Mouse (Mus musculus) cerebellum, adult 18-20 months (tissue): ENCODE data around the gene Slc26a8.
"Not testable (repeated sequence)": the region's sequence is repeated elsewhere in the genome, so short reads cannot be mapped to it uniquely, and the experiment has no call there.

Experiments used
- DNase-seq, 2 experiments: peaks; one replicate each; pipeline ENCODE4 v3.0.0; 2021

The Slc26a8 gene

GRCm38 (mm10) chr17:28689586-28690283 is at the start of gene Slc26a8:
TSS of gene Slc26a8 (minus strand) at chr17:28690233.
- peak; percentile 59 to 72 for DNase-seq

DNA sequence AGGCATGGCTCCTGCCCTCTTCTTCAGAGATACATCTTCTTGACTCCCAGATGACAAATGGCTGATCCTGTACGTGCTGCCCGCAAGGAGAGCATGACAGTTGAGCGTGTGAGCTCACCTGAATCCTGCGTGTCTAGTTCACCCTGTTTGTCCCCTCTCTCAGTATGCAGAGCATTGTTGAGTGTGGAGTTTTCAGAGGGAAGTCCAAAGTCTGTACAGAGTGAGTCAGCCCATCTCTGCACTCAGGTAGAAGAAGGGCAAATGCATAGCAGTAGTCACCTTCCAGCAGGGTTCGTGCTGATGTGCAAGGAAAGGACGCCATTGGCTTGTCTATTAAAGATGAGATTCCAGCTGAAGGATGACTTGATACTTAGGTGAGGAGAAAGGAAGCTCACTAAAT is 49.2 kb upstream of the Slc26a8 start:
- DNase-seq: no peak

GRCm38 (mm10) chr17:28737973-28738372 is 47.9 kb upstream of the Slc26a8 start:
- no peak for DNase-seq

- DNase-seq: no peak
Measured at GRCm38 (mm10) chr17:28736486-28736885, 46.5 kb upstream of the Slc26a8 start.

- DNase-seq: no peak
Measured at GRCm38 (mm10) chr17:28735317-28736105, 45.5 kb upstream of the Slc26a8 start.

- DNase-seq: not testable (repeated sequence)
Measured at GRCm38 (mm10) chr17:28727511-28727910, 37.5 kb upstream of the Slc26a8 start.

DNA sequence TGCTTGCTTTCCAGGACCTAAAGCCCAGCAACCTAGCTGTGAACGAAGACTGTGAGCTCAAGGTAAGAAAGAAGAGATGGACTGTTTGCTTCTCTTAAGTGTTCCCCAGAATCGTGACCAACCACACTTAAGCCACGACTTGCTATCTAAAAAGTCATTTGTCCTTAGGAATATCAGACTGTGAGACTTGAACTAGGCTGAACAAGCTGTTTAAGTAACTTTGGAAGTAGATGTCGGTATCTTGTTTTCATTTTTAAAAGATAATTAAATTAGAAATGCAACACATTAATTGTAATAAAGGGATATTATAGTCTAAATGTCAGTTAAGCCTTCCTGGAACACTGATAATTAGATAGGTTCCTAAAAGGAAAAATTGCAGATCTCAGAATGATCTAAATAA is 35.8 kb upstream of the Slc26a8 start, which contains the start of gene AC170998.1:
Gene AC170998.1, plus strand, starts transcription at position 301 of the 400 bp plus-strand sequence.
- DNase-seq: no peak

DNA sequence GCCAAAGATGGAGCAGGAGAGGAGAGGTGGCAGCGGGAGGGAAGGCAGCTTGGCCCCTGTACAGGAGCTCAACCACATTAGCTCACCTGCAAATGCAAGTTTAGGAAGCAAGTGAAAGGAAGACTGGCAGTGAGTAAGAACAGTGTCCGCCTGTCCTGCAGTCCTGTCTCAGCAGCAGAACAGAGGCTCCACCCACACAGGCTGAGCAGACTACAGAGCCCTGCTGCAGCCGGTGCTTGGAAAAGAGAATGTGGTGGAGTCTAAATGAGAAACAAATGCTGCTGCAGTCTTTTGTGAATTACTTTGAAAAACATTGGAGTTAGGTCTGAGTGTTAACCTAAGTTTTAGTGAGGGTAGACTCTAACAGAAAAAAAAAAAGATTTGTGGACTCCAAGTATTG is 27.5 kb upstream of the Slc26a8 start:
- no peak for DNase-seq

DNA sequence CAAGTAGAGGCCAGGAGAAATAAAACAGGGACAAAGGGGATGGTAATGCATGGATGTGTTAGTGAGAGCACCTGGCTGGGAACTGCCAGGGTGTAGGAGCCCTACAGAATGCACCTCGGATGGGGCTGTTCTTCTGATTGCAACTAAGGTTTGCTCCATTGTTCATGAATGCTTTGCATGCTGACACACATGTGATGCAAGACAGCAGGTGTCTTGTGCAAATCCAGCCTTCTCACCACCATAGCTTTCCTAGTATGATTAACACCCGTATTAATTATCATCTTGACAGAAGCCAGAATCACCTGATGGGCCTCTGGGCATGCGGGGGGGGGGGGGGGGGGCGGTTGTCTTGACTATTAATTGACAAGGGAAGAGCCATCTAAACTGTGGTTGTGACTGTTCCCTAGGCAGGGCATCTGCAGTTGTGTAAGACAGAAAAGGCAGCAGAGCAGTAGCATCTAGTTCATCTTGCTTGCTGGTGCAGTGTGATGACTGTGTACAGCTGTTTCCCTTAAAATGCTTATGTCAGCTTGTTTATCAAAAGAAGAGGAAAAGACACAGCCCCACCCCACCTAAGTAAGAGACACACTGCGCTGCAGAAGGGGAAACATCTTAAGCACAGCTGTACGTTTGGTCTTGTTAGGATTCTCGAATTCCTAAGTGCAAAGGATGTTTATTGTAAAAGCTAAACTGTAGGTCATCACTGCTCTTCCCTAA is 26.0 kb upstream of the Slc26a8 start:
- DNase-seq: no peak

GRCm38 (mm10) chr17:28714006-28714405 is 24.0 kb upstream of the Slc26a8 start:
- no peak for DNase-seq

- DNase-seq: no peak
Measured at GRCm38 (mm10) chr17:28712305-28712704, 22.3 kb upstream of the Slc26a8 start.

DNA sequence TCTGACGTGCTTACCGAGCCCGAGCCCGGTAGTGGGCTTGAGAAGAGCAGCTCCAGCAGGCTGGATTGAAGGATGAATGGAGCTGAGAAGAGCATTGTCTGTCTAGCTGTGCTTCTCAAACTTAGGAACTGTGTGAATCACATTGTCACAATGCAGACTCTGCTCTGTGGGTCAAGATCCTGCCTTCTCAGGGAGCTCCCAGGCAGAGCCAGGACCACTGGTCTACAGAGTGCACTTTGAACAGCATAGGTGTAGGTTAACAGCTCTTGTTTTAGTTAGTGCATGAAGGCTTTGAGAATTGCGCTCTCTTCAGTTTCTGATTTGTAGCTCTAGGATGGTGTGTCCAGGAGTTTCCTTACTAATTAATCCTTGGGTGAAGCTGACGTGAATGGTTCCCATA is 21.2 kb upstream of the Slc26a8 start:
- no peak for DNase-seq

DNA sequence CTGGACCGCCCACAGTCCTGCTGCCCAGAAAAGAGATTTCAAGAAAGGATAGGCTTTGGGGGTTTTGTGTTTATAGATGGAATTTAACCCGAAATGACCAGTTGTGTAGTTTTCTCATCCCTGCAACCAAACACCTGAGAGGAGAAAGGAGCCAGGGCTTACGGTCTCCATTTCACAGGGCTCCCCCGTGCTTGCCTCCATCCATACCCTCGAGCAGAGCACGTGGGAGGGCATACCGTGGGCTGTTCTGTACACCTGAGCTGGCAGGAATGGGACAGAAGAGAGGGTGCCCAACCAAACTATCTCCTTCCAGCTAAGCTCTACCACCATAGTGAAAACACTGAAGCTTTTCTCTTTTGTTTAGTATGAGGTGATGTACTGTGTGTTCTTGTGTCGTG is 20.3 kb upstream of the Slc26a8 start:
- no peak for DNase-seq

- no peak for DNase-seq
Measured at GRCm38 (mm10) chr17:28709552-28710290, 19.7 kb upstream of the Slc26a8 start.

- DNase-seq: no peak
Measured at GRCm38 (mm10) chr17:28708989-28709388, 19.0 kb upstream of the Slc26a8 start.

GRCm38 (mm10) chr17:28707816-28708215 is 17.8 kb upstream of the Slc26a8 start:
- DNase-seq: no peak

GRCm38 (mm10) chr17:28707136-28707627 is 17.1 kb upstream of the Slc26a8 start:
- DNase-seq: no peak

DNA sequence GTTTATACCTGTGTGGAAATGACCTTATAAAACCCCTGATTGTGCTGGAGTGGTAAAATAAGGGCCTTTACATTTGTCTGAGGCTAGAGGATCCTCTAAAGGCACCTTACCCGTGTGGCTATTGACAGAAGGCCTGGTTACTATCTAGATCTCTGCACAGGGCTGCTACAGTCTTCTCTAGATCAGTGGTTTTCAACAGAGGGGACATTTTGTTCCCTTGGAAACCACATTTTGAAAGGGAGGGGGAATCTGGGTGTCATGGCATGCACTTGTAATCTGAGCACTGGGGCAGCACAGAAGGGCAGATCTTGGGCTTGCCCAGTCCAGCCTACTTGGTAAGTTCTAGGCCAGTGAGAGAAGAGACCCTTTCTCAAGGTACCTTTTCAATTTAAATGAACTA is 16.7 kb upstream of the Slc26a8 start:
- no peak for DNase-seq

- no peak for DNase-seq
Measured at GRCm38 (mm10) chr17:28702646-28703045, 12.6 kb upstream of the Slc26a8 start.

DNA sequence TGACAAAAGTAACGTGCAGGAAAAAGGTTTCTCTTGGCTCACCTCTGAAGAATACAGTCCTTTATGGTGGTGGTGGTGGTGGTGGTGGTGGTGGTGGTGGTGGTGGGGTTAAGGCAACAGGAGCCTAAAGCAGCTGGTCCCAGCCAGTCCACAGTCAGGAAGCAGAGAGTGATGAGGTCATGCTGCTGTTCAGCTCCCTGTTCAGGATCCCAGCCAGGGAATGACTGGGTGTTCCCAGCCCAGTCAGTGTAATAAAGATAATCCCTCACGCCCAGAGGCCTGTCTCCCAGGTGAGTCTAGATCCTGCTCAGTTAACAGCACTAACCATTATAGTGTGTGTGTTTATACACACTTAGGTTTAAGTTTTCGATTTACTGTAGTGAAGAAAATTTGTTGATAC is 11.7 kb upstream of the Slc26a8 start:
- no peak for DNase-seq

- DNase-seq: no peak
Measured at GRCm38 (mm10) chr17:28701171-28701570, 11.1 kb upstream of the Slc26a8 start.

DNA sequence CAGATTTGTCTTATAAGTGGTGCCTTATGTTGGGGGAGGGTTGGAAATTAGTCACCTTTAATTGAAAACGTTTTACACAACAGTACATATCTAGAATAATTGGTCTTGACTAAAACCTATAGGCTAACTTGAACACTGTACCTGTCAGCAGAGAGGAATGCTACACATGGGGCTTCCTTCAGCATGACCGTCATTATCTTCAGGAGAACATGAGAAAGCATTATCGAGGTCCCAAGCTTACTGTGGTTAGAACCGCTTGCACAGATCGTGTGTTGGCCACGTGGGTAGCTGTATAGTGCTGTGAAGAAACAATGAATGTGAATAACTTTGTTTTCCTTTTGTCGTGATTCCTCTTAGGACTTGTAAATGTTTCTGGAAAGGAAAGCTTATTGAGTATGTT is 9.8 kb upstream of the Slc26a8 start:
- DNase-seq: no peak

- no peak for DNase-seq
Measured at GRCm38 (mm10) chr17:28698672-28699071, 8.6 kb upstream of the Slc26a8 start.
